Mouse (Mus musculus): ENCODE data around the gene Cps1. TPM values are rescaled to one million over a fixed set of nuclear protein-coding genes. Genes with fewer than 3 reads are reported as not detected.

Cps1 gene
- total and polyA plus RNA-seq, 3 experiments, result 0.02 to 0.08 (median 0.05) TPM

DNA sequence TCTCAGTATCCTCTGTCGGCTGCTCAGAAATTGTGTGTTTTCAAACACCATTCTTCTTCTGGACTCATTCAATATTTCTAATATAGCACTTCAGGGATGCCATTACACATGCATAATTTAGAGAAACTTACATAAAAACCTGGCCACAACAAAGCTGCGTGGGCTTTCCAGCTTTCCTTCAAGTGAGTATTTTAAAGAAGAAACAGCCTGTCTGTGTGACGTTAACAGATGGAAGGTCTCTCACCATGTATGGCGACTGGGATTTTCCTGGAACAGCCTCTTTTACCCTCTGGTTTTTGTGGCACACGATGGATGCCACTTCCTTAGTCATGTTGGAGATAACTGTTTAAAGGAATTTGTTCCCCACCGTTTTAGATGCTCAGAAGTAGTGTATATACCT is 60.7 kb downstream of the Cps1 start:
- no peaks in the 10 kb centered on the region for H3K4me1 ChIP-seq (ENCODE audit: control insufficient read depth, insufficient read depth, low read length)
- H3K27ac ChIP-seq, result no peak overlapping the region
- TF ChIP-seq POLR2A (IDR thresholded peaks at IDR 0.05; ENCODE audit: insufficient read depth, low read depth, low read length), result no peak
- TF ChIP-seq CTCF (IDR thresholded peaks at IDR 0.05), result no peak
- TF ChIP-seq EP300 (IDR thresholded peaks at IDR 0.05; ENCODE audit: insufficient read depth, low read depth, low read length), result no peak
- no peak for DNase-seq
- intact Hi-C loops (cut with DNase I), result no loop called here
- H3K27me3 ChIP-seq (ENCODE audit: control insufficient read depth, insufficient read depth, low read length), result no peaks in the 10 kb centered on the region
- H3K36me3 ChIP-seq (ENCODE audit: control insufficient read depth, insufficient read depth, low read length), result no peaks in the 10 kb centered on the region
- H3K9ac ChIP-seq (ENCODE audit: low read depth, low read length), result no peak overlapping the region
- H3K4me3 ChIP-seq, result no peak overlapping the region
- H3K79me2 ChIP-seq (replicated peaks; ENCODE audit: control insufficient read depth, insufficient read depth, low read length), result no peaks in the 10 kb centered on the region
- WGBS, result 70% methylated on average over 6 of the region's 6 CpGs

DNA sequence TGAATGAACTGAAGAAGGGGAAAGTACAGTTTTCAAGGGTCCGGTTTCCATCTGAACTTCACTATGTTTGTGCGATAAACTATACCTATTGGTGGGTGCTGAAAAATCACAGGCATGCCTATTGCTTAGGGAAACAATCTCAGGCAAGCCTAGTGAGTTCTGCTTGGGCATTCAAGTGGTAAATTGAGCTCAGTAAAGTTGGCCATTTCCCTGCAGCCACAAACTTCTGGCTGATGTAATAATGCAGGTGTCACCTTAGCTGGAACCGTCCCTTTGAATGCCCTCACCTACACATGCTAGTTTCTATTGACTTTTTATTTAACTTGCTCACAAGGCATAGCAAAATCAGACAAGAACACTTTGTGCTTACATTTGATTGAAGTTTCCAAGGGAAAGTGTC is 61.3 kb downstream of the Cps1 start:
- H3K27ac ChIP-seq, result no peak overlapping the region
- H3K27me3 ChIP-seq (ENCODE audit: control insufficient read depth, insufficient read depth, low read length), result no peaks in the 10 kb centered on the region
- no peaks in the 10 kb centered on the region for H3K36me3 ChIP-seq (ENCODE audit: control insufficient read depth, insufficient read depth, low read length)
- no peak overlapping the region for H3K4me3 ChIP-seq
- H3K79me2 ChIP-seq (replicated peaks; ENCODE audit: control insufficient read depth, insufficient read depth, low read length), result no peaks in the 10 kb centered on the region
- WGBS, result 88% methylated on average over 3 of the region's 3 CpGs
- intact Hi-C loops (cut with DNase I), result no loop called here
- H3K4me1 ChIP-seq (ENCODE audit: control insufficient read depth, insufficient read depth, low read length), result no peaks in the 10 kb centered on the region
- H3K9ac ChIP-seq (ENCODE audit: low read depth, low read length), result no peak overlapping the region
- no peak for TF ChIP-seq POLR2A (IDR thresholded peaks at IDR 0.05; ENCODE audit: insufficient read depth, low read depth, low read length)
- no peak for TF ChIP-seq EP300 (IDR thresholded peaks at IDR 0.05; ENCODE audit: insufficient read depth, low read depth, low read length)
- TF ChIP-seq CTCF (IDR thresholded peaks at IDR 0.05), result no peak
- no peak for DNase-seq

DNA sequence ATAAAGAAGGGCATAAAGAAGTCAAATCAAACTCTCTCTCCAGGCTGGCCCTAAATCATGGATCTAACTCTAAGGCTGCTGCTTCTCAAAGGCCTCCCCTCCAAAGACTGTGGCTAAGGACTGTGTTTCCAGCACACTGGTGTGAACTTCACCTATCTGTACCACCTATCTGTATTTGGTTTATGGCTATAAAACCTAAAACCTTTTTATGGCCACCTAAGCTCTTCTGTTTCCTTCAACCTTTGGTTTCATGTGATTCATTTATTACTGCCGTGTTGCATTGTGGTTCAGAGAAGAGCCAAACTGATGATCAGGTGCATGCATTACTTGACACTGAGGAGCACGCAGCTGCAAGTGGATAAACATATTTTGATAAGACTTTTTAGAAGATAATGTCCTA is 74.5 kb downstream of the Cps1 start:
- no peak overlapping the region for H3K27ac ChIP-seq
- H3K79me2 ChIP-seq (replicated peaks; ENCODE audit: control insufficient read depth, insufficient read depth, low read length), result no peaks in the 10 kb centered on the region
- WGBS, result 77% methylated on average over 2 of the region's 2 CpGs
- H3K4me3 ChIP-seq, result no peak overlapping the region
- intact Hi-C loops (cut with DNase I), result no loop called here
- DNase-seq, result no peak
- no peak overlapping the region for H3K9ac ChIP-seq (ENCODE audit: low read depth, low read length)
- H3K27me3 ChIP-seq (ENCODE audit: control insufficient read depth, insufficient read depth, low read length), result no peaks in the 10 kb centered on the region
- H3K4me1 ChIP-seq (ENCODE audit: control insufficient read depth, insufficient read depth, low read length), result no peaks in the 10 kb centered on the region
- TF ChIP-seq EP300 (IDR thresholded peaks at IDR 0.05; ENCODE audit: insufficient read depth, low read depth, low read length), result no peak
- no peaks in the 10 kb centered on the region for H3K36me3 ChIP-seq (ENCODE audit: control insufficient read depth, insufficient read depth, low read length)

DNA sequence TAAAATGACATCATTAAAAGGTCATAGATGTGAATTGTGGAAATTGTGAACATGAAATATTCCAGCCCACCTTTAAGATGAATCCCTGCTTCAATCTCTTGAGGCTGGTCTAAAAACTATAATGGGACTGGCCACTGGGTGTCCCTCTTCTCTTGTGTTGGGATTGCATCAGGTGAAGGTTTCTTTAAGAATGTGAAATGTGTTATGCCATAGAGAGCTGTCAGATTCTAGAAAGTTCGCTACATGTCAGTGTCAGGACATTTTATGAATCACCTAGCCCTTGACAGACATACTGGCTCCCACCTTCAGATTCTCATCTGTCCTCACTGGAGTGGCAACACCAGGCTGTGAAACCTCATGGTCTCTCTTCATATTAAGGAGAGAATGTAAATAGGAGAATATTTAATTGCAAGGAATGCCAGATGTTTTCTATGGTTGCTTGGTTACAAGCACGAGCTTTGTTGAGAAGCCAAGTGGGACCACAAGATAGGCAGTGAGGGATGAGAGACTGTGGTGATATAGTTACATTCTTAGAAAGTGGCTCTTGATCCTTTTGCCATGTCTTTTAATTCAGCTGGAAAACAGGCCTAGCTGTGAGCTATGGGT is 95.6 kb downstream of the Cps1 start:
- Histone ChIP-seq H3K9ac (ENCODE audit: low read depth, low read length) (no peak overlapping the region), H3K4me3 (no peak overlapping the region), H3K27me3 (ENCODE audit: control insufficient read depth, insufficient read depth, low read length) (no peaks in the 10 kb centered on the region), H3K79me2 (replicated peaks; ENCODE audit: control insufficient read depth, insufficient read depth, low read length) (no peaks in the 10 kb centered on the region), H3K27ac (no peak overlapping the region), H3K4me1 (ENCODE audit: control insufficient read depth, insufficient read depth, low read length) (no peaks in the 10 kb centered on the region), H3K36me3 (ENCODE audit: control insufficient read depth, insufficient read depth, low read length) (no peaks in the 10 kb centered on the region)
- WGBS, result 21% methylated on average over 2 of the region's 2 CpGs
- no peak for TF ChIP-seq EP300 (IDR thresholded peaks at IDR 0.05; ENCODE audit: insufficient read depth, low read depth, low read length)
- peak; percentile 41 for TF ChIP-seq CTCF (IDR thresholded peaks at IDR 0.05)
- DNase-seq, result no peak
- intact Hi-C loops (cut with DNase I), result no loop called here

DNA sequence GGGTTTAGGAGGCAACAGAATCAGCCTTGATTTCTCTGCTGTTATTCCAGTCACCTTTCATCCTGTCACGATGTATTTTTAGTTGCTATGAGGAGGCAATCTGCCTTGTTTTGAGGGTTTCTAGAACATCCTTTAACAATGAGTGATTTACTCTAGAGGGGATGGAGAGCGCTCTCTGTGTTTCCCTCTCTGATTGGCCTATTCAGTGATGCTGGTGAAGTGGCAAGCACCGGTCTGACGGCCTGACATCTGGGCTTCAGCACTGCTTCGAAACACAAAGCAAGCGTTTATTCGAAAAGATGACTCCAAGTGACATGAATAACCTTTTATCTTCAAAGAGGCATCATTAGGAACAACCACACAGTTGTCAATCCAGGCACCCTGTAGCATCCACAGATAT is 100.8 kb downstream of the Cps1 start:
- H3K79me2 ChIP-seq (replicated peaks; ENCODE audit: control insufficient read depth, insufficient read depth, low read length), result no peaks in the 10 kb centered on the region
- DNase-seq, result no peak
- intact Hi-C loops (cut with DNase I), result no loop called here
- no peaks in the 10 kb centered on the region for H3K36me3 ChIP-seq (ENCODE audit: control insufficient read depth, insufficient read depth, low read length)
- no peak for TF ChIP-seq EP300 (IDR thresholded peaks at IDR 0.05; ENCODE audit: insufficient read depth, low read depth, low read length)
- TF ChIP-seq POLR2A (IDR thresholded peaks at IDR 0.05; ENCODE audit: insufficient read depth, low read depth, low read length), result no peak
- TF ChIP-seq CTCF (IDR thresholded peaks at IDR 0.05), result no peak
- no peaks in the 10 kb centered on the region for H3K4me1 ChIP-seq (ENCODE audit: control insufficient read depth, insufficient read depth, low read length)
- H3K27ac ChIP-seq, result no peak overlapping the region
- H3K9ac ChIP-seq (ENCODE audit: low read depth, low read length), result no peak overlapping the region
- H3K4me3 ChIP-seq, result no peak overlapping the region
- no peaks in the 10 kb centered on the region for H3K27me3 ChIP-seq (ENCODE audit: control insufficient read depth, insufficient read depth, low read length)
- 75% methylated on average over 7 of the region's 7 CpGs for WGBS

DNA sequence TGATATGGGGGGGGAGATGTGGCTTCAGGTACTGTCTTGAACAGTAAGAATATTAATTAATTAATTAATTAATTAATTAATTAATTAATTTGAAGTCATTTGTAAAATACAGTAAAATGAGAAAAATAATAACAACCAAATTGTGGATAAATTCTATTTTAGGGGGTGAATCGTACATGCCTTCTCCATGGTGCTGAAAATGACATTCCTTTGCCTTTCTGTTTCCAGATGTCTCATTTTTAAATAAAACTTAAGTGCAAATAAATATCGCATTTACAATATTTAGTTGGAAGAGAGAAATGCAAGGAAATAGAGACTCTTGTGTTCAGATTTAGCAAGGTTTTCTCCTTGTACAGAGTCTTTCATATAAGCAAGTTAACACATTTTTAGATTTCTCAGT is 112.0 kb downstream of the Cps1 start:
- intact Hi-C loops (cut with DNase I), result no loop called here
- Histone ChIP-seq H3K27me3 (ENCODE audit: control insufficient read depth, insufficient read depth, low read length) (no peaks in the 10 kb centered on the region), H3K36me3 (ENCODE audit: control insufficient read depth, insufficient read depth, low read length) (no peaks in the 10 kb centered on the region), H3K79me2 (replicated peaks; ENCODE audit: control insufficient read depth, insufficient read depth, low read length) (no peaks in the 10 kb centered on the region), H3K27ac (no peak overlapping the region), H3K4me1 (ENCODE audit: control insufficient read depth, insufficient read depth, low read length) (no peaks in the 10 kb centered on the region), H3K9ac (ENCODE audit: low read depth, low read length) (no peak overlapping the region), H3K4me3 (no peak overlapping the region)
- TF ChIP-seq CTCF (IDR thresholded peaks at IDR 0.05) (no peak), EP300 (IDR thresholded peaks at IDR 0.05; ENCODE audit: insufficient read depth, low read depth, low read length) (no peak), POLR2A (IDR thresholded peaks at IDR 0.05; ENCODE audit: insufficient read depth, low read depth, low read length) (no peak)
- 68% methylated on average over 2 of the region's 2 CpGs for WGBS
- DNase-seq, result no peak
